Mouse (Mus musculus): ENCODE measurements around the gene Cebpzos. TPM values are rescaled to one million over a fixed set of nuclear protein-coding genes. Genes with fewer than 3 reads are reported as not detected.
A peak's percentile ranks its signal among the peaks of the same experiment; 100 is the strongest.

Gene Cebpzos
- total RNA-seq (2021): 10 to 100 TPM; 40.3 to 42.0 TPM
- long read RNA-seq, experiment 1, transcript Cebpzos-202 (5 exons, 602 nt): major isoform, 40 of 116 reads
- long read RNA-seq, experiment 1, transcript Cebpzos-201 (5 exons, 753 nt): minor isoform, 23 of 116 reads
- long read RNA-seq, experiment 1, partial matches to known transcripts: 52 of 116 reads
- long read RNA-seq, experiment 1, other reads (novel, unspliced or antisense): 1 of 116 reads
- long read RNA-seq, experiment 2, transcript Cebpzos-201 (5 exons, 753 nt): minor isoform, 15 of 90 reads
- long read RNA-seq, experiment 2, transcript Cebpzos-202 (5 exons, 602 nt): major isoform, 40 of 90 reads
- long read RNA-seq, experiment 2, partial matches to known transcripts: 35 of 90 reads
- long read RNA-seq, experiment 2, other reads (novel, unspliced or antisense): 0 of 90 reads

GRCm38 (mm10) chr17:78916369-78916813 is at the start of gene Cebpzos:
Gene Cebpzos, plus strand, starts transcription at chr17:78916500.
- DNase-seq: peak; percentile 81

- DNase-seq: no peak
Measured at GRCm38 (mm10) chr17:78873886-78874285, 42.4 kb upstream of the Cebpzos start.

- no peak for DNase-seq
Measured at GRCm38 (mm10) chr17:78881878-78882304, 34.4 kb upstream of the Cebpzos start.

GRCm38 (mm10) chr17:78882401-78883112 is 33.7 kb upstream of the Cebpzos start, which contains the start of gene Eif2ak2:
Gene Eif2ak2, minus strand, starts transcription at chr17:78882573.
- DNase-seq: peak; percentile 74

- DNase-seq: no peak
Measured at GRCm38 (mm10) chr17:78883291-78883690, 33.0 kb upstream of the Cebpzos start.

GRCm38 (mm10) chr17:78885286-78886065 is 30.8 kb upstream of the Cebpzos start:
- no peak for DNase-seq

- DNase-seq: no peak
Measured at GRCm38 (mm10) chr17:78888554-78888953, 27.7 kb upstream of the Cebpzos start.

- DNase-seq: no peak
Measured at GRCm38 (mm10) chr17:78889184-78889583, 27.1 kb upstream of the Cebpzos start.

GRCm38 (mm10) chr17:78891020-78891419 is 25.3 kb upstream of the Cebpzos start:
- DNase-seq: no peak

- DNase-seq: no peak
Measured at GRCm38 (mm10) chr17:78894991-78895390, 21.3 kb upstream of the Cebpzos start.

GRCm38 (mm10) chr17:78895394-78895793 is 20.9 kb upstream of the Cebpzos start:
- no peak for DNase-seq

- no peak for DNase-seq
Measured at GRCm38 (mm10) chr17:78903158-78903557, 13.1 kb upstream of the Cebpzos start.

- no peak for DNase-seq
Measured at GRCm38 (mm10) chr17:78906892-78907291, 9.4 kb upstream of the Cebpzos start, which contains the start of gene Sult6b1. Gene Sult6b1, minus strand, starts transcription at chr17:78906992.

- no peak for DNase-seq
Measured at GRCm38 (mm10) chr17:78909374-78909773, 6.9 kb upstream of the Cebpzos start.

- DNase-seq: no peak
Measured at GRCm38 (mm10) chr17:78912861-78913281, 3.4 kb upstream of the Cebpzos start.

GRCm38 (mm10) chr17:78913921-78914320 is 2.4 kb upstream of the Cebpzos start:
- no peak for DNase-seq

- no peak for DNase-seq
Measured at GRCm38 (mm10) chr17:78915772-78916171, 528 bp upstream of the Cebpzos start.

GRCm38 (mm10) chr17:78916899-78917298 is 599 bp downstream of the Cebpzos start:
- no peak for DNase-seq

GRCm38 (mm10) chr17:78917696-78918095 is 1.4 kb downstream of the Cebpzos start:
- no peak for DNase-seq

GRCm38 (mm10) chr17:78935857-78936256 is 19.6 kb downstream of the Cebpzos start:
- DNase-seq: no peak

GRCm38 (mm10) chr17:78936466-78937228 is 20.3 kb downstream of the Cebpzos start, which contains the start of the genes Cebpz and Ndufaf7:
Gene Cebpz, minus strand, starts transcription at chr17:78937066.
Gene Ndufaf7, plus strand, starts transcription at chr17:78937136.
- peak; percentile 94 for DNase-seq

All from gastrocnemius, postnatal 25 days (tissue).